Mouse (Mus musculus) olfactory bulb, adult 2 months (tissue): ENCODE results near the gene Gm26566.

ENCODE experiments used
- CTCF ChIP-seq: fragments of 200-500 bp; IDR thresholded peaks from 2 replicates; pipeline ENCODE4 v1.5.1; 2012; ENCODE audit warnings: low read depth, mild to moderate bottlenecking, low read length, moderate library complexity; ENCODE audit not compliant: insufficient read depth
- POLR2A ChIP-seq: fragments of 200-500 bp; IDR thresholded peaks from 2 replicates; pipeline ENCODE4 v1.6.1; 2012; ENCODE audit warnings: mild to moderate bottlenecking, low read depth, low read length, moderate library complexity; ENCODE audit not compliant: insufficient read depth

GRCm38 (mm10) chr4:88696237-88696884, 25.2 kb upstream of the Gm26566 start:
- TF ChIP-seq POLR2A: no peak
- TF ChIP-seq CTCF: peak; percentile 92
